Mouse (Mus musculus): ENCODE measurements around the gene Gm20458.

DNA sequence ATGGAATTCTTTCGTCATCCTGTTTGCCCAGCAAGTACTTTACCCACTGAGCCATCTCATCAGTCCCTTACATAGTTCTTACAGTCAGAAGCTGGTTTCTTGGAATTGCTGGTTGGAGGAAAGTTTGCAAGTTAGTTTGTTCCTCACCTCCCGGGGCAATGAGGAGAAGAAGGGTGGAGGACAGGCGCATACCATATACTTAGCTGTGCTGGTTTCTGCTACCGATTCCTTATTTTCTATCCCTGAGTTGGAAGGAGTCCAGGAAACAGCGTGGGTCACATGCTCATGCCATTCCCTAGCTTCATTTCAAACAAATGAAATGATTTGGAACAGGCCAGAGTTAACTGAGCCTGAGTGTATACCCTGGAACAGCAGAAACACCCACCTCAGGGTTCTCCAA, 11.8 kb upstream of the Gm20458 start:
- no peak for TF ChIP-seq POLR2A (IDR thresholded peaks at IDR 0.05; ENCODE audit: insufficient read depth, low read depth, low read length)
- no peak for TF ChIP-seq CTCF (IDR thresholded peaks at IDR 0.05)

Data from heart, adult 2 months (tissue).